Mouse (Mus musculus): Measurements from ENCODE around the gene Rsad1.

Gene Rsad1

GRCm38 (mm10) chr11:94548041-94548784 lies 842 bp downstream of the Rsad1 start:
- peak; percentile 13 to 44 for DNase-seq (ENCODE audit: low spot score in 2 of 2)

- DNase-seq (ENCODE audit: low spot score in 2 of 2): no peak
These were observed 1.8 kb downstream of the Rsad1 start for GRCm38 (mm10) chr11:94547271-94547670.

DNA sequence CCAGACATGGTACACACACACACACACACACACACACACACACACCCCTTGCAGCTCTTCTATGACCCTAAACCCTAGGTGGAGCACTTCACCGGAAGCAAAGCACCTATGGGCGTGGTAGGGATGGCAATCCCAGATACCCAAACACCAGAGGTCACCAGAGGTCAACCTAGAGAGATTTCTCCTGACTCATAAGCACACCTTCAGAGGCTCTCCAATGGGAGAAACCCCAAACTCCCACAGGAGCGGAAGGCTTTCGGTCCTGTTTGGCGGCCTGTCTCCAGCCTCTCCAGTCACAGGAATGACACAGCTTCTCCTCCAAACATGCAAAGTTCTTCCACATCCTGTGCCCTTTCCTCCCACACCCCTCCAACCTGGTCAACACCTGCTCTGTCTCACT lies 2.7 kb downstream of the Rsad1 start:
- no peak for DNase-seq (ENCODE audit: low spot score in 2 of 2)

DNA sequence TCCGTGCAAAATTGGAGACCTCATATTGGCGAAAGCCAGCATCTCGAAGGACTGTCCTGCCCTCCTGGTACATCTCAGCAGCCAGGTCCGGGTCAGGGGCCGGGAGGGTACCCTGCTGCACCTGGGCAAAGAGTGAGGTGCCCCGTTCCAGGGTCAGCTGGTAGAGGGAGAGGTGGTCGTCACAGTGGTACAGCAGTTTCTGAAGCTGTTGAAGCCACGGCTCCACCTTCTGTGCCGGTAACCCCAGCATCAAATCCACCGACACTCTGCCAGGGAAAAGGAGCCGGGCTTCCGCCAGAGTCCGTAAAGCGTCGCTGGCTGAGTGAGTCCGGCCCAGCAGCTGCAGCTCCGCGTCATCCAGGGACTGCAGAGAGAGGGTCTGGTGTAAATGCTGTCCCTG lies 4.6 kb downstream of the Rsad1 start:
- DNase-seq (ENCODE audit: low spot score in 2 of 2): no peak

DNA sequence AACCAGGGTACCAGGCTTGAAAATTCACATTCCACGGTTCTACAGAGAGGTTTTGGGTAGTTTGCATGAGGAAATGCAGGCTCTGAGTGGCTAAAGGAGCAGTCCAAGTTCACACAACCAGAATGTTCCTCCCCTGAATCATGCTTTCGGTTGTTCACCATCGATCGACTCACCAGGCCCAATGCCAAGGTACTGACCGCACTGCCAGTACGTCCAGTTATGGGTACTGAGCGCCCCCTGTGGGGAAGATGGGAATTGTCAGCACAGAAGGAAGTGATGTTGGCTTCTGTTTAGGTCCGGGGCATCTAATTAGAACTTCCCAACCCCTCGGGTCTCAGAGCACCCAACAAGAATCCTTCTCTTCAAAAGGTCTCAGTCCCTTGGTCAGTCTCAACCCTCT lies 5.1 kb downstream of the Rsad1 start:
- peak; percentile 58 to 81 for DNase-seq (ENCODE audit: low spot score in 2 of 2)

DNA sequence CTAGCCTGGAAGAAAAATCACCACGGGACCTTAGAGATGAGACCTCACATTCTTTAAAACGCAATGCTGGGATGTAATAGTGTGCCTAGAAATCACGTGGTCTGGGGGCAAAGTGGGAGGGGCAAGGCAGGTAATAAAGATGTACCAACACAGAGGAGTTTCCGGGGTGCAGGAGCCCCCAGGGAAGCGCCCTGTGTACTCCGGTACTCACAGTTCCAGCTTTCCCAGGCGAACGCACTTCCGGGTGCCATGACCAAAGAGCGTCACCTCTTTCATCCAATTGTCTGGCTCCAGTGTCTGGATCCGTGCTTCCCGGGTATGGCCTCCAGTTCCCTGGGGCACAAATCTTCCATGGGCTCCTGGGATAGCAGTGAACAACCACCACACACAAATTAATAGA lies 5.7 kb downstream of the Rsad1 start:
- no peak for DNase-seq (ENCODE audit: low spot score in 2 of 2)

- DNase-seq (ENCODE audit: low spot score in 2 of 2): no peak
These were observed 6.7 kb downstream of the Rsad1 start for GRCm38 (mm10) chr11:94542400-94542799.

DNA sequence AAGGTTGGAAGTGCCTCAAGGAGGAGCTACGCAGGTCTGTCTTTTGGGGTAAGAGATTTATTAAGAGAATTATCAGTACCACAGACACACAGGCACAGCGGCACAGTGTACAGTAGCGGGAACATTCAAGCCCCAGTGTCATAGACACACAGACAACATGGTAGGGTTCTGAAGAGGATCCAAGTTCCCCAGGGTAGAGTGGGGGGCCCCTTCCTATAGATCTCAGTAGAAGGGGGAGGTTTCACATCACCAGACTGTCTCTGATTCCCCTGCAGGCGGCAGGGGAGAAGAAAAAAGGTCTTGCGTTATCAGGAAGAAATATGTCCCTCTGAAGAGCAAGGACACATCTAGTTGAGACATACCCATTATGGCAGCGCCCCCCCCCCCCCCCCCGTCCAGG lies 9.3 kb downstream of the Rsad1 start:
- DNase-seq (ENCODE audit: low spot score in 2 of 2): no peak

- no peak for DNase-seq (ENCODE audit: low spot score in 2 of 2)
These were observed 10.2 kb downstream of the Rsad1 start for GRCm38 (mm10) chr11:94538733-94539292.

GRCm38 (mm10) chr11:94533171-94533570 lies 15.9 kb downstream of the Rsad1 start:
- no peak for DNase-seq (ENCODE audit: low spot score in 2 of 2)

- no peak for DNase-seq (ENCODE audit: low spot score in 2 of 2)
These were observed 20.2 kb downstream of the Rsad1 start for GRCm38 (mm10) chr11:94528879-94529278.

- DNase-seq (ENCODE audit: low spot score in 2 of 2): no peak
These were observed 22.7 kb downstream of the Rsad1 start for GRCm38 (mm10) chr11:94526171-94526879.

DNA sequence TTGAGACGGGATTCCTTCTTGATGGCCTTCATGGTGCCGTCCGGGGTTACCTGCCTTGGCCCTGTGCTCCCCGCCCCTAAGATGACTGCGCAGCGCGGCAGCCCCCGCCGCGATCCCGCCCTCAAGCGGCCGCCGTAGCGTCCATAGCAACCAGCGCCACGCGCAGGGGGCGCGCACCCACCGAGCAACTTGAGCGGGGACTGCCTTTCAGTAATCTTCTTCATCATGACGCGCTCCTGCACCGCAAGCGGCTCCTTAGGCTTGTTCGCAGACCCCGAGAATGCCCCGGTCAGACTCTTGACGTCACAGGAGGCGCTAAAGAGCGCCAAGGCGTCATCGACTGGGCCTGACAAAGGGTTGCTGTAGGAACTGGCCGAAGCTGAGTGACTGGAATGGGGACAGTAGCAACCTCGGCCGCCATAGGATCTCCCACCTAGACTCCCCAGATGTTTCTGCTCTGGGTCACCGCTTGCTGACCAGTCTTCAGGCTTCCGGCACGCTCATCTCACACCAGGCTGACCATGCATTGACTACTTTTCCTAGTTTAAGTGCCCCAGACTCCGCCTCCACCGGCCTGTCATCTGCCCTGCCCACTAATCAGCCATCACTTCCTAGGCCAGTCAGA lies 27.7 kb downstream of the Rsad1 start, which contains the start of gene Mycbpap:
Gene Mycbpap (minus strand): TSS at position 524 of the 625 bp plus-strand sequence.
- peak; percentile 25 to 34 for DNase-seq (ENCODE audit: low spot score in 2 of 2)

- DNase-seq (ENCODE audit: low spot score in 2 of 2): no peak
These were observed 35.6 kb downstream of the Rsad1 start for GRCm38 (mm10) chr11:94513452-94513851.

DNA sequence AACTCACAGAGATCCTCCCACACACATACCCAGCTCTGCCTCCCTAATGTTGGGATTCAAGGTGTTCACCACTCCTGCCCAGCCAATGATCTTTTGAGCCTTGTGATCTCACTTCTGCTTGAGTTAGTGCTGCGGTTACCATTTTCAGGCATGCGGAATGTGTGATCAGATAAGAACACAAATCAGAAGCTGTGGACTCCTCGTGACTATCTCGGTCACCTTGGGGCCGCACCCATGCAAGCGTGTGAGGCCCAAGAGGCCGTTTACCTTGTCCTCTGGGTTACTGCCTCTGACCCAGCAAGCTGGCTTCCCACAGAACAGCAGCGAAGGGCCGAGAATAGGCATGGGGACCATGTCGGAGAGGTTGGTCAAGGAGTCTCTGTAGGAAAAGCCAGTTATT lies 40.1 kb downstream of the Rsad1 start:
- DNase-seq (ENCODE audit: low spot score in 2 of 2): no peak

- DNase-seq (ENCODE audit: low spot score in 2 of 2): no peak
These were observed 47.6 kb downstream of the Rsad1 start for GRCm38 (mm10) chr11:94501482-94501881.

DNA sequence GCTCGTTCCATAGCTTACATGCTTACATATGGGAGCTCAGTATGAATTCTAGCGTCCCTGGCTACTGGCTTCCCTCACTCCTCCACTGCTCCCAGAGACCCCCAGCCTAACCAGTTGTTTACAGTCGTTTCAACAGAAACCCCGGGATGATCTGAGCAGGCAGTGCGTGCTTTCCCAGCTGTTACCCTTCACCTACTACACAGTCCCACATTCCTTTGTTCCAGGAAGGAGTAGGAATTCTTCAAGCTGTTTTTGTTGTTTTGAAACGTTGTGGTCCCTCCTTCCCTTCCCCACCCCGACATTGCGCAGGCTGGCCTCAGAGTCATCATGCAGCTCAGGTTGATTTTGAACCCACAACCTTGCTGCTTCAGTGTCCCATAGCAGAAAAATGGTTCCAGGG lies 48.7 kb downstream of the Rsad1 start:
- DNase-seq (ENCODE audit: low spot score in 2 of 2): no peak

DNA sequence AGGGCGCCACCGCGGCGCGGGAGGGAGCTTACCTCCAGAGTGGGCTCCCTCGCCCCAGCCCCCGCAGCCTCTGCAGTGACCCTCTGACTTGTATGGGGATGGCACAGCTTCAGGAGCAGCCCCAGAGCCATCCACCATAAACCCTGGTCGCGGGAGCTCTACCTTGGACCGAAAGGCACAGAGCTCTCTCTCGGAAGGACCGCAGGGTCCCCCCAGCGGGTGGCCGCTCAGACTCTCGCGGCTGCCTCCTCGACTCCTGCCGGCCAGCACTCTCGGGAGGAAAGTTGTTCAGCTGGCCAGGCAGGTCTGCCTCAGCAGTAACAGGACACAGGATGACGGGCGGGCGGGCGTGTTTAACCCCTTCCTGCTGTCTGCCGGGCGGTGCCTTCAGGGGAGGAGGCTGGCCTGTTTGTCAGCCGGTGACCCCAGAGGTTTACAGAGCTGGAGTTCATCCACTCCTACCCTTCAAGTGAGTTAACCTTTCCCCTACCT lies 49.3 kb downstream of the Rsad1 start, which contains the start of gene Epn3:
Gene Epn3 (minus strand): TSS at position 314 of the 492 bp plus-strand sequence.
- DNase-seq (ENCODE audit: low spot score in 2 of 2): no peak

- DNase-seq (ENCODE audit: low spot score in 2 of 2): no peak
These were observed 50.0 kb downstream of the Rsad1 start for GRCm38 (mm10) chr11:94499035-94499434.

DNA sequence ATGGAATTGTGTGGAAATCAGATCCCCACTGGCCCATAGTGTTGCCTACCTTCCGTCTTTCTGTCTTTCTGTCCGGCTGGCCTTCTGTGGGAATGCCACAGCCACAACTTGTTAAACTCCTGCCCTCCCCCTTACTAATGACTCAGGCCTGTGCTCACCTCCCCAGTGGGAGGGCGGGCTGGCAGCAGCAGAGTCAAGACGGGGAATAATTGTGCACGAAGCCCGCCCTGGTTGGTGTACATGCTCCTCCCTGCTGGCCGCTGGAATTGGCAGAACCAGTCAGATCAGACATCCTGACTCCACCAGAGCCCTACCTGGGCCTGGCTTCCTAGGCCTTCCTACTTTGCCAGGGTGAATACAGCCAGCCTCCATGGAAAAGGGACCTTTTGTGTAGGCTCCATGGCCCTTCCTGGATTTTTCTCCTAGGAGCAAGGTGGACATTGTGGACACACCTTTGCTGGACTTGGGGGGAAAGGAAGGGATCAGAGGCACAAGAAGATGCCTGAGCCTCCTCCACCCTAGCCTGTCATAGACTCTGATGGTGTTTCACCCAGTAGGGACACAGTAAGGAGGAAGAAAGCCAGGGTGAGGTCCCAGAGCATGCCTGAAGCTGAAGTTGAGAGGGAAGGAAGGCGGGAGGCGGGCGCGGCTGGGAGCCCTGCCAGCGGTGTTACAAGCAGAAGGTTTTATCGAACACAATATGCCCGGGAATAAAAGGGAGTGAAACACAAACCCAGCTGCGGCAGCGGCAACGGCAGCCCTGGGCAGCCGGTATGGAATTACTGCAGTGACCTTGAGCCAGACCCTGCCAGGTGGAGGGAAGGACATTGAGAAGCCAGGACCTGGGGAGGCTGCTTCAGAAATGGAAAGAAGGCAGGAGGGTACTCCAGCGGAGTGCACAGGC lies 50.7 kb downstream of the Rsad1 start:
- DNase-seq (ENCODE audit: low spot score in 2 of 2): no peak

DNA sequence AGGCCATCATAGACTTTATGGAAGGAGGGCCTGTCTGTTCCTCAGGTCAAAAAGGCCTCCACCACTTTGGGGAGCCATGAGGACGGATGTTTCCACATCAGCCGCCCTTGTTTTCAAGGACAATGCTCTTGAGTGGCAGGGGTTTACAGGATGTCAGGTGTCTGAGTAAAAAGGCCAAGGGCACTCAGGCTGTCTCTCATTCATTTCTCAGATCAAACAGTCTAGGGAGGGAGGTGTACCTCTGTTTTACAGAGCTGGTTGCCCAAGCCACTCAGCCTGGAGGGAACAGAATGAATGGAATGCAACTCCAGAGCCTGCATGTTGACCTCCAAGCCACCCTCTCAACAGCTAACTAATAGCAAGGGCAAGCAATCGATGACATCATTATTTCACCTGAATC lies 53.6 kb downstream of the Rsad1 start:
- no peak for DNase-seq (ENCODE audit: low spot score in 2 of 2)
